Mouse (Mus musculus) T-helper 2 cell (primary cell): Measurements from ENCODE around the gene Erc2.

Experiments
- in situ Hi-C: fragments of 300-600 bp; cut with MboI, MseI; formaldehyde crosslinking; loops from one replicate; pipeline ENCODE4 v1.15.1; 2025; ENCODE audit warnings: high pct_unique_total_duplicates

The Erc2 gene

DNA sequence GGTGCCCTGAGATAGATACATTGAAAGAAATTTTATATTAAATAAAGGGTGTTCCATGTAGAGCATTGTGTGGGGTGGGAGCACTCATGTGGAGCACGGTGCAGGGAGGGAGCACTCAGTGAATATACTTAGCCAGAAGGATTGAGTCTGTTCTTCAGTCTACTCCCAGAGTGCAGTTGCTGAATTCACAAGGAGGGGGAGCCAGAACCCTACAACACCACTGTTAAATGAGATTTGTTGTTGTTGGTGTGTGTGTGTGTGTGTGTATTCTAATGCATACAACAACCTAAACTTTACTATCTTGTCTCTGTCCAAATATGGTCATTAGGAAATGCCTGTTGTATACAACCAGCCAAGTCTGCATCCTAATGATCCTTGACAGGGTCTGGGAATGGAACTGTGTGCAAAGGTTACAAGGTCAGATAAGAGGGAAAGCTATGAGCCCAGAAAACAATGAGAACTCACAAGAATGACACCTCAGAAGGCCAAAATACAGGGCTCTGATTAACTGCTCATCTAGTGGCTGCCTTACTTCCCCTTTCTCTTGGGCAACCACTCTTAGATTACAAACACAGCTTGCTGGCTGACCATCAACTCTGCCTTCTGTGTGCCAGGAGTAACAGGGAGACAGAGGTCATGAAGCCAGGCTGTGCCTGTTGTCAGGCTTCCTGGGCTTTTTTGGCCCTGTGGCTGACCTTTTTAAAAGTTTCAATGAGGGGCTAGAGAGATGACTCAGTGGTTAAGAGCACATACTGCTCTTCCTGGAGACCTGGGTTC lies 661.3 kb downstream of the Erc2 start:
- in situ Hi-C loops = no loop called here

DNA sequence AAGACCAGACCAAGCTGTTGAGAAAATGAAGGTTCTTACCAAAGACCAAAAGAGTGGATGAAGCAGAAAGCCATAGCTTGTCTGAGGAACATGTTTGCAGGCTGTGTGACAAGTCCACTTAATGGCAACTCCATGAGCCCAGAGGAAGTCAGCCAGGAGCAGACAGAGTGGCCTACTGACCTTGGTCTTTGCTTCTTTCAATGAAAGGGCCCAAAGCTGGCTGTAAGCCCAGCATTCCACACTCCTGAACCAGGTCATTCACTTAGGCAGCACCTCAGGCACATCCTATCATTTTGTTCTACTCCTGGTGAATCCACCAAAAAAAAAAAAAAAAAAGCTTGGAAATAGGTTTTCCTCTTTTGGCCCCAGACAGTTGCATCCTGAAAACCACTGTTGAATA lies 664.3 kb downstream of the Erc2 start:
- in situ Hi-C loops = no loop called here

DNA sequence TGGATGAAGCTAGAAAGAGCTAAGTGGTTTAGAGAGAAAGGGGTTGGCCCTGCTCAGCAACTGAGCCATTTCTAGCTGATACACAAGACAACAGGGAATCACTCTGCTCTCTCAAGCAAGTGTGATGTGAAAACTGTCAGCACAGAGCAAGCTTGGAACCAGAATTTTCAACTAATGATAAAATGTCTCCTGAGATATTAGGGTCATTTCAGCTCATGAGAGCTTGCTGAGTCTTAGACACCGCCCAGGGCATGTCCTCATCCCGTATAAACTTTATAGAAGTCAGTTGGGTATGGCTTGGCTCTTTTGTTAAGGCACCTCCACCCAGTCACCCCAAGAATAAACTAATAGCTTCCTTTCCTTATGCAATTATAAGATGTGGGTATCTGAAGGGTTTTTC lies 666.0 kb downstream of the Erc2 start:
- in situ Hi-C loops = no loop called here

GRCm38 (mm10) chr14:28288926-28289325 lies 666.7 kb downstream of the Erc2 start:
- in situ Hi-C loops = no loop called here

- in situ Hi-C loops = no loop called here
Measured at GRCm38 (mm10) chr14:28293921-28294320, 671.7 kb downstream of the Erc2 start.

DNA sequence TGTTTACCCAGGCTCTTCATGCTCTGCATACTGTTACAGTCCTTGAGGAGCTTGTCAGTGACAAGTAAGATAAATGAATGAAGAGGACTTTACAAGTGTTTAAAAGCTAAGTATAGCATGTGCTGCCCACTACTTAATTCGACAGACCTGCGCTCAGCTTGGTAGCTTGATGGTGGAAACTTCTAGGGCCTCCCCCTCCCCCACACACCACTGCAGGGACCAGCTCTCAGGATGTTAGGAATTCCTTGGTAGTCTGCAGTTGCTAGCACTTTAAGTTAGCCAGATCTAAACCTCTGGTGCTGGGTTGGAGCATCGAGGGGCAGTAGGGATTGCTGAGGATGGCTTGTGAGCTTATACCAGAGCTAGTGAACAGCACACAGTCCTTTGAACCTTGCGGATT lies 672.9 kb downstream of the Erc2 start:
- in situ Hi-C loops = no loop called here

DNA sequence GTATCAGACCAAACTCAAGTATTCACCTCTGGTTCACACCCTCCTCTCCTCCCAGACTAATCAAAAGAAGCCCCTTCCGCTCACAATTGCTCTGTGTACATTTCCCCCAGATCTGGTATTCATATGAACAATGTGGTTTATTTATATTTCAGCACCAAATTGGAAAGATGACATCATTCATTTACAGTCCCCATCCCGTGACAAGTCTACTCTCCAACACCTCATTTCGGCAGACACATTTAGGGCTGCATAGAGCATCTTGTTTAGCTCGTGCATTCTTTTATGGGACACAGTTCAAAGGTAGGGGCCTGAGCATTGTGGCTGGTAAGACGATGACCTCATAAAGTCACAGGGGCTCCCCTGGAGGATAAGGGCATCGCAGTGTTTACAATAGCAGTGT lies 677.9 kb downstream of the Erc2 start:
- in situ Hi-C loops = no loop called here

GRCm38 (mm10) chr14:28301251-28301650 lies 679.0 kb downstream of the Erc2 start:
- in situ Hi-C loops = no loop called here

DNA sequence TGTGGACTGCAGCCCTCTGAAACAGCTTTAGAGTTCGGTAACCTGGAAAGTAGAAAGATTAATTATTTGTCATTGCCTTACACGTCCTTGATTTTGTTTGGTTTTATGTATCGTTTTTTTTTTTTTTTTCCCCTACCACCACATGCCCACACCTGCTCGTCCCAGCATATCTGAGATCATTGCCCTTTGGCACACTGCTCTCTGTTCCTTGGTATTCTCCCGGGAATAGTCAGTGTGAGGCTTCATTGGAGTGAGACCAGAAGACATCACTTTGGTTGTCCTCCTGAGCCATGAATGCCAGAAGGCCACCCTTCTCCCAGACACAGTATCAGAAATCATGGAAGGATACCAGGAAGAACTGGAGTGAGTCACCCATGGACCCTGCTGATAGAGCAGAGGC lies 681.9 kb downstream of the Erc2 start:
- in situ Hi-C loops = no loop called here

- in situ Hi-C loops = no loop called here
Measured at GRCm38 (mm10) chr14:28308661-28309060, 686.4 kb downstream of the Erc2 start.

- in situ Hi-C loops = no loop called here
Measured at GRCm38 (mm10) chr14:28316851-28317250, 694.6 kb downstream of the Erc2 start.

DNA sequence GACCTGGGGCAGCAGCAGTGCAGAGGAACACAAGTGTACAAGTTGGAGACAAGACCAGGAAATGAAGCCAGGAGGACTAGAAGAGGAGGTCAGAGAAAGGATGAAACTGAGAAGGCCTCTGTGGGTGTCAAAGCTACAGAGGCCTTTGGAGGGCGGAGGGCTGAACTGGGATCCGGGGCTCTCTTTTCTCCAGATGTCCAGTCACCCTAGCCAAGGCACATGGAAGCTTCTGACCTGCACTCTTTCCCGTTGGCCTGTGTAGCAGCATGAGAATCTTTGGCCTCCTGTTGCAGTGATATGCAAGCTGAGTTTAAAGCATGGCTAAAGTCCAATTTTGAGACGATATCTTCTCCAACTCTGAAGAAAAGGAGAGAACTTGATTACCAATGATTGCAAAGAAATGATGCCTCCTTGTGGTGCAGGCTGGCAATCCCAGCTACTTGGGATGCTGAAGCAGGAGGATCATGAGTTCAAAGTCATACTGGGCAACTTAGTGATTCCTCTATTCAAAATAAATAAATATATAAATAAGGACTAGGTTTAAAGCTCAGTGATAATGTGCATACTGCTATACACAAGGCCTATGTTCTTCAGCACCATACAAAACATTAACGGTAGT lies 699.8 kb downstream of the Erc2 start:
- in situ Hi-C loops = no loop called here

- in situ Hi-C loops = no loop called here
Measured at GRCm38 (mm10) chr14:28323243-28323642, 701.0 kb downstream of the Erc2 start.

DNA sequence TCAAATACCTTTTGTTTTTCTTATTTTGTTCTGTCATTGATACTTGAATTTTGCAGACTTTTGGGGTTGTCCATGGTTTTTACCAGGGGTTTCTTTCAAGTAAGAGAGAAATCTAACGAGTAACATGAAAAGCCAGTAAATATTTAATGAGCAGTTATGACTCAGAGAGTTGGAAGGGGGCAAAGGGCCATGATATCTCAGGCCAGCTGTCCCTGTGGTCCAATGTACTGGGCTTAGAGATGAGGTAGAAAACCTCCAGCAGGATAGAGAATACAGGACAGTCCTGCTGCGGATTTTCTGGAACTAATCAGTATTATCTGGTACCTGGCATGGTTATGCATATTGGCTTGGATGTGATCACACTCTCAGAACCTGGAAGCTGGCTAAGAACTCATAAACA lies 701.5 kb downstream of the Erc2 start:
- in situ Hi-C loops = no loop called here

GRCm38 (mm10) chr14:28326456-28326855 lies 704.2 kb downstream of the Erc2 start:
- in situ Hi-C loops = no loop called here

- in situ Hi-C loops = no loop called here
Measured at GRCm38 (mm10) chr14:28328512-28328911, 706.3 kb downstream of the Erc2 start.

GRCm38 (mm10) chr14:28331108-28331507 lies 708.9 kb downstream of the Erc2 start:
- in situ Hi-C loops = no loop called here

- in situ Hi-C loops = no loop called here
Measured at GRCm38 (mm10) chr14:28332351-28332953, 710.2 kb downstream of the Erc2 start.

DNA sequence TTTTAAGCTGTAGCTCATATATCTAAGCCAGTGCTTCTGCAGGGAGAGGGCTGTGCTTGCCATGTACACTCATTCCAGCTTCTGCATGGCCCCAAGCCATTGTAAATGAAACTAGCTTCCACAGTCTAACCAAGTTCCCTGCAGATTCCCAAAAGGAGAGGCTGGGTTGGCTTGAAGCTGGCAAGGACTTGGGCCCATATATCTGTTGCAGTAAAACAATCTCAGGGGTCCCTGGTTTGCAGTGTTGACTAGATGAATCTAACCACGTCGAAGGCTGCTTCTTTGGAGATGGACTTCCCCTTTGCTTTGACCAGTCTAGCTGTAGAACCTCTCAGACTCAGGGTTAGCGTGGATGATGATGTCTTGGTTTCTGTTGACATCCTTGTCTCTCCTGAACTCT lies 716.9 kb downstream of the Erc2 start:
- in situ Hi-C loops = no loop called here

DNA sequence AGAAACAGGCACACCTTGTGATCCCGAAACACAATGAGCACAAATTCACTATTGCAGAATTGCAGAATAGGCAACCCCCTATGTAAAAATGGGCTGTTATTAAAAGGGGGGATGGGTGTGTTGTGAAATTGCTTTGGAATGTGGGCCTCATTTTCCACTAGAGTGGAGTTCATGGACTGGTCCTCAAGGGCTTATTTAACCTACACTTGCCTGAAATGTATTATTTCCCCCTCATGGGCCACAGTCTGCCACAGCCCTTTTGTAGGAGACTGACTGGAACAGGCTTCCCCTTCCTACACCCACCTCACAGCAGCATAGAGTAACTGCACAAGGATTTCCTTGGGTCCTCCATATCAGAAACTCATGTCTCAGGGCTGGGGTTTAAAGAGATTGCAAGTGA lies 726.9 kb downstream of the Erc2 start:
- in situ Hi-C loops = no loop called here

GRCm38 (mm10) chr14:28356031-28356430 lies 733.8 kb downstream of the Erc2 start:
- in situ Hi-C loops = no loop called here

DNA sequence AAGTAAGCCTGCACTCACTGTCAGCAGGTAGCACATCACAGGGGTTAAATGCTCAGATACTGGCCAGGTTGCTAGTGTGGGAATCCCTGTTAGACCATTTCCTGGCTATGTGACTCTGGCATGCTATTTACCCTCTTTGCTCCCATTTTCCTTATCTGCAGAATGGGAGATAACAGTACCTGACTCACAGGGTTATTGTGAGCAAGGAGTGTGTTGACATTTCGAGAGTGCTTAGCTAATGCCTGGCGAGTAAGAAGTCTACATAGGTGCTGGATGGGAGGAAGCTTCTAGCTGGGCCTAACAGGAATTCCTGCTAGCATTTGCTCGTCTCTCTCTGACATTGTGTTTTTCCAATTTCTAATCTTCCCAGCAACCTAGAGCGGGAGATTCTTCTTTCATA lies 737.3 kb downstream of the Erc2 start:
- in situ Hi-C loops = no loop called here

GRCm38 (mm10) chr14:28359983-28360382 lies 737.8 kb downstream of the Erc2 start:
- in situ Hi-C loops = no loop called here
